Mouse (Mus musculus) cerebellum, adult 2 months (tissue): ENCODE data around the gene C2cd4a. TPM values are rescaled to one million over a fixed set of nuclear protein-coding genes. Genes with fewer than 3 reads are reported as not detected.
A peak's percentile ranks its signal among the peaks of the same experiment; 100 is the strongest.

Experiments
- DNase-seq, 2 experiments: peaks; one replicate each; pipeline ENCODE4 v3.0.0; 2021
- H3K27ac ChIP-seq: fragments of 200-500 bp; 2 replicates; pipeline ENCODE4 v1.5.1; 2012; ENCODE audit warnings: low read length, control low read depth, inconsistent platforms; ENCODE audit not compliant: insufficient read depth
- H3K27me3 ChIP-seq: fragments of 200-500 bp; 2 replicates; pipeline ENCODE4 v1.6.1; 2012; ENCODE audit warnings: inconsistent platforms, mild to moderate bottlenecking, low read length, moderate library complexity; ENCODE audit not compliant: control insufficient read depth, insufficient read depth
- H3K4me1 ChIP-seq: fragments of 200-500 bp; 2 replicates; pipeline ENCODE4 v1.6.1; 2011; ENCODE audit warnings: low read length; ENCODE audit not compliant: control insufficient read depth, insufficient read depth
- H3K4me3 ChIP-seq: fragments of 200-500 bp; replicated peaks from 2 replicates; pipeline ENCODE3; 2011; ENCODE audit warnings: mild to moderate bottlenecking, low read depth, low read length, control low read depth; ENCODE audit not compliant: insufficient read depth
- CTCF ChIP-seq: fragments of 200-500 bp; IDR thresholded peaks from 2 replicates; pipeline ENCODE4 v1.5.1; 2011; ENCODE audit warnings: low read depth, mild to moderate bottlenecking, control low read depth, low read length, moderate library complexity, borderline replicate concordance; ENCODE audit not compliant: insufficient read depth
- POLR2A ChIP-seq: fragments of 200-500 bp; IDR thresholded peaks from 2 replicates; pipeline ENCODE4 v1.6.1; 2011; ENCODE audit warnings: low read length, control low read depth, borderline replicate concordance; ENCODE audit not compliant: insufficient read depth
- WGBS: fragments of 180-500 bp; shearing (Covaris S2); methylation state at CpG from one replicate; pipeline ENCODE4 v1.1.7; 2018; 5-methylcytosine and 5-hydroxymethylcytosine counted together
- polyA plus RNA-seq: library from polyadenylated mRNA; depleted of rRNA; stranded (reverse); fragments of >200 nt; gene quantifications from 2 replicates; pipeline ENCODE4 v1.2.3, GENCODE M21; 2012

Gene C2cd4a
- polyA plus RNA-seq, 1 experiment, result 0.07 TPM

DNA sequence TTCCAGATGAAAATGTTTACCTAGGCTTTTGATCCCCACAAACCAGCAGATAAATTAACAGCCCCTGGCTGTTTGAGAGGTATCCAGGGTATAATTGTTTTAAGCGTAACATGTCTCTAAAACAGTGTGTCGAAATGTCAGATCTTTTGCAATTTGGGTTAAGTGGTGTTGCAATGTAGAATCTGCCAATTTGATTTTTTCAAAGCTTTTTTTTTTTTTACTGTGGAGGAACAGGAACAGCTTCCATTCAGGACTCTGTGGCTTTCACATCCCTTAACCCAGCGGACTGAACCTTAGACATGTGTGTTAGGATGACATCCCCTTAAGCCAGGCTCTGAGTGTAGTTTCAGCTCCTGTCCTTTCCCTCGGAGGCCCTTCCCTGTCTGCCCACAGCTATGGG is 12.9 kb upstream of the C2cd4a start:
- H3K4me3 ChIP-seq, result no peak overlapping the region
- TF ChIP-seq CTCF (no peak), POLR2A (no peak)
- no peak for DNase-seq
- no peaks in the 10 kb centered on the region for H3K27me3 ChIP-seq
- 65% methylated on average over 4 of the region's 4 CpGs for WGBS
- no peak overlapping the region for H3K27ac ChIP-seq
- H3K4me1 ChIP-seq, result peaks cover 16% of the 10 kb centered on the region

- H3K27ac ChIP-seq, result no peak overlapping the region
- 53% methylated on average over 5 of the region's 5 CpGs for WGBS
- no peak for TF ChIP-seq CTCF
- TF ChIP-seq POLR2A, result no peak
- peaks cover 8% of the 10 kb centered on the region for H3K4me1 ChIP-seq
- no peaks in the 10 kb centered on the region for H3K27me3 ChIP-seq
- H3K4me3 ChIP-seq, result no peak overlapping the region
- no peak for DNase-seq
Observed at GRCm38 (mm10) chr9:67842797-67843196, 10.7 kb upstream of the C2cd4a start.

DNA sequence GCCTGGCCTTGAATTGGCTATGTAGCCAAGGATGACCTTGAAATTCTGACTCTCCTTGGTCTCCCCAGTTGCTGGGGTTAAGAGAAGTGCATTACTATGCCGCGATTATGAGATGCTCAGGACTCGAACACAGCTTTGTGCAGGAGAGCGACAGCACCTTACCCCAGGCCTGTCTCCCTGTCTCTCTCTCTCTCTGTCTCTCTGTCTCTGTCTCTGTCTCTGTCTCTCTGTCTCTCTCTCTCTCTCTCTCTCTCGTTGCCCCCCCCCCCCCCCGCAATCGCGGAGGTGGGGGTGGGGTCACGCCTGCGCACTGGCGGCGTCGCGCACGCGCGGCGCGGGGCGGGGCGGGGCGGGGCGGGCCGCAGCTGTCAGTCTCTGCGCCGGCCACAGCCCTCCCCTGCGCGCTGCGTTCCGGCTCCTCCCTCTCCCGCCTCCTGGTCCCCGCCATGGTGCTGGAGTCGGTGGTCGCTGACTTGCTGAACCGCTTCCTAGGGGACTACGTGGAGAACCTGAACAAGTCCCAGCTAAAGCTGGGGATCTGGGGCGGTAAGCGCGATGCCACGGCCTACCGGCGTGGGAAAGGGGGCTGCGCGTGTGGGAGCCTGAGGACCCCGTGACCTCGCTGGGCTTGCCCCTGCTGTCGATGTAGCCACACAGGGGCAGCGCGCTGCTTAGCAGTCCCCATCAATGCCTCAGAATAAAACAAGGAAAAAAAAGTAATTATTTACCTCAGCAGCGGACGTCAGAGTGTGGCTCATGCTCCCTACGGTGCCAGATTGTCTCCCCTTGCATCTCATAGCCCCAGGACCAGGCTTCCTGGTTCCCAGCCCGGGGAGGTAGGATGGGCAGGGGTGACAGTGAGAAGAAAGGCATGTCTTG is 8.1 kb upstream of the C2cd4a start, which contains the start of gene Vps13c:
Gene Vps13c (plus strand): TSS at position 416 of the 879 bp plus-strand sequence.
- peak within 1 kb of the TSS; percentile 98 for H3K4me3 ChIP-seq
- DNase-seq, result peak; percentile 86 to 87
- WGBS, result under 1% methylated on average over 48 of the region's 53 CpGs
- peak; percentile 64 for TF ChIP-seq POLR2A
- TF ChIP-seq CTCF, result no peak
- no peaks in the 10 kb centered on the region for H3K27me3 ChIP-seq
- H3K4me1 ChIP-seq, result peaks cover 2% of the 10 kb centered on the region; the same call in 1 of the 2 replicates
- H3K27ac ChIP-seq, result peak within 1 kb of the TSS; percentile 91

GRCm38 (mm10) chr9:67837311-67837710 is 5.2 kb upstream of the C2cd4a start:
- no peak for TF ChIP-seq POLR2A
- TF ChIP-seq CTCF, result no peak
- Histone ChIP-seq H3K4me3 (no peak overlapping the region), H3K27ac (no peak overlapping the region), H3K27me3 (no peaks in the 10 kb centered on the region), H3K4me1 (no peaks in the 10 kb centered on the region)
- WGBS, result 85% methylated on average over 2 of the region's 2 CpGs
- no peak for DNase-seq

GRCm38 (mm10) chr9:67834535-67834934 is 2.4 kb upstream of the C2cd4a start:
- Histone ChIP-seq H3K4me1 (peaks cover 6% of the 10 kb centered on the region; the same call in 1 of the 2 replicates), H3K4me3 (no peak overlapping the region), H3K27ac (no peak overlapping the region), H3K27me3 (no peaks in the 10 kb centered on the region)
- no peak for TF ChIP-seq POLR2A
- no peak for TF ChIP-seq CTCF
- 87% methylated on average over 5 of the region's 5 CpGs for WGBS
- no peak for DNase-seq

- DNase-seq, result no peak
- H3K4me1 ChIP-seq, result peaks cover 6% of the 10 kb centered on the region; the same call in 1 of the 2 replicates
- TF ChIP-seq POLR2A (0 out of 2 replicates have a peak, but pooled peaks have one; percentile 1), CTCF (no peak)
- no peaks in the 10 kb centered on the region for H3K27me3 ChIP-seq
- 2% methylated on average over 57 of the region's 57 CpGs for WGBS
- H3K4me3 ChIP-seq, result peak overlapping the region; percentile 49
- no peak overlapping the region for H3K27ac ChIP-seq
Observed at GRCm38 (mm10) chr9:67831359-67832045, 628 bp downstream of the C2cd4a start.

GRCm38 (mm10) chr9:67830411-67831358 is 1.4 kb downstream of the C2cd4a start:
- peak; percentile 61 to 65 for DNase-seq
- TF ChIP-seq CTCF, result no peak
- 0 out of 2 replicates have a peak, but pooled peaks have one; percentile 4 for TF ChIP-seq POLR2A
- H3K27me3 ChIP-seq, result no peaks in the 10 kb centered on the region
- peak overlapping the region; percentile 58 for H3K4me3 ChIP-seq
- WGBS, result 1% methylated on average over 84 of the region's 84 CpGs
- peaks cover 6% of the 10 kb centered on the region; the same call in 1 of the 2 replicates for H3K4me1 ChIP-seq
- H3K27ac ChIP-seq, result no peak overlapping the region
